Mouse (Mus musculus) erythroblast, embryonic 14.5 days (primary cell): ENCODE measurements around the gene Mtcl1.

Source experiments
- GATA1 ChIP-seq: IDR thresholded peaks from 2 replicates; pipeline ENCODE4 v1.6.1; 2012; ENCODE audit warnings: low read length, inconsistent platforms, mixed read lengths
- TAL1 ChIP-seq: IDR thresholded peaks from 3 replicates; pipeline ENCODE4 v1.6.1; 2012; ENCODE audit warnings: low read length, inconsistent platforms, mixed read lengths

GRCm38 (mm10) chr17:66368127-66368526 is 81.4 kb downstream of the Mtcl1 start:
- no peak for TF ChIP-seq TAL1
- TF ChIP-seq GATA1, result no peak
